Mouse (Mus musculus) kidney, embryonic 15.5 days (tissue): ENCODE measurements at regions not wholly inside any gene's neighbourhood (a gene's known extent, or its start where the extent isn't known, plus 50 kb on each side); places are given as distances from the start of the nearest gene placed in this dataset.
A peak's percentile ranks its signal among the peaks of the same experiment; 100 is the strongest.

Experiments
- ATAC-seq: fragments of 200-750 bp; cut with Nextera tagmentation; replicated peaks from 2 replicates; pipeline ENCODE4 v1.8.0; 2017; ENCODE audit warnings: moderate TSS enrichment; ENCODE audit not compliant: low FRiP score
- H3K27ac ChIP-seq: fragments of 300-500 bp; sonication (generic); 2 replicates; pipeline ENCODE4 v1.5.1; 2015; ENCODE audit warnings: mild to moderate bottlenecking, inconsistent platforms
- H3K27me3 ChIP-seq: fragments of 300-500 bp; sonication (generic); 2 replicates; pipeline ENCODE4 v1.6.1; 2015; ENCODE audit warnings: inconsistent platforms
- H3K36me3 ChIP-seq: fragments of 300-500 bp; sonication (generic); 2 replicates; pipeline ENCODE4 v1.6.1; 2015; ENCODE audit warnings: inconsistent platforms
- H3K4me1 ChIP-seq: fragments of 300-500 bp; sonication (generic); 2 replicates; pipeline ENCODE4 v1.6.1; 2015; ENCODE audit warnings: inconsistent platforms
- H3K4me2 ChIP-seq: fragments of 300-500 bp; sonication (generic); 2 replicates; pipeline ENCODE4 v1.6.1; 2015; ENCODE audit warnings: moderate library complexity, mild to moderate bottlenecking, inconsistent platforms
- H3K4me3 ChIP-seq: fragments of 300-500 bp; sonication (generic); replicated peaks from 2 replicates; pipeline ENCODE4 v1.5.1; 2015; ENCODE audit warnings: mild to moderate bottlenecking, inconsistent platforms
- H3K9ac ChIP-seq: fragments of 300-500 bp; sonication (generic); 2 replicates; pipeline ENCODE4 v1.6.1; 2015; ENCODE audit warnings: mild to moderate bottlenecking, inconsistent platforms
- H3K9me3 ChIP-seq: fragments of 300-500 bp; sonication (generic); replicated peaks from 2 replicates; pipeline ENCODE4 v1.6.1; 2016; ENCODE audit warnings: inconsistent platforms
- WGBS: fragments of 180-500 bp; shearing (Covaris S2); methylation state at CpG from one replicate; pipeline ENCODE4 v1.1.7; 2015; ENCODE audit warnings: mixed read lengths; 5-methylcytosine and 5-hydroxymethylcytosine counted together

- Histone ChIP-seq H3K4me2 (peak overlapping the region; percentile 55), H3K4me3 (no peak overlapping the region), H3K4me1 (peaks cover 38% of the 10 kb centered on the region), H3K27me3 (peaks cover 45% of the 10 kb centered on the region), H3K9ac (no peak overlapping the region), H3K36me3 (no peaks in the 10 kb centered on the region), H3K9me3 (no peaks in the 10 kb centered on the region), H3K27ac (peak overlapping the region; percentile 94)
- ATAC-seq: no peak; the same call in 1 of the 2 replicates
- 60% methylated on average over 5 of the region's 5 CpGs for WGBS
These were observed 63.7 kb downstream of the Efnb1 start for GRCm38 (mm10) chrX:99199669-99200068.

- H3K9ac ChIP-seq: peak overlapping the region; percentile 24; the same call in 1 of the 2 replicates
- 20% methylated on average over 29 of the region's 29 CpGs for WGBS
- H3K4me2 ChIP-seq: peak overlapping the region; percentile 55
- no peaks in the 10 kb centered on the region for H3K36me3 ChIP-seq
- peaks cover 44% of the 10 kb centered on the region for H3K27me3 ChIP-seq
- H3K9me3 ChIP-seq: no peaks in the 10 kb centered on the region
- peak; percentile 86 for ATAC-seq
- H3K4me3 ChIP-seq: peak overlapping the region; percentile 25
- peaks cover 38% of the 10 kb centered on the region for H3K4me1 ChIP-seq
- H3K27ac ChIP-seq: peak overlapping the region; percentile 94
These were observed 63.2 kb downstream of the Efnb1 start for GRCm38 (mm10) chrX:99198961-99199631.
